Mouse (Mus musculus) liver, embryonic 12.5 days (tissue): ENCODE measurements around the gene Dclk1. TPM values are rescaled to one million over a fixed set of nuclear protein-coding genes. Genes with fewer than 3 reads are reported as not detected.

ENCODE experiments used
- polyA plus RNA-seq: library from polyadenylated mRNA; unstranded; fragments of >200 nt; fragmentation: Nextera tagmentation; extraction: Ambion mirVana; gene quantifications from 2 replicates; pipeline ENCODE4 v1.2.1, GENCODE M21; 2016

The Dclk1 gene
- polyA plus RNA-seq, 1 experiment from 2014 or later, result 1.7 TPM

Other genes starting within 250 kb of the Dclk1 start
- 0.43 and 0.98 TPM in 2 replicates for gene Ccna1, start 186.9 kb upstream of the Dclk1 start, polyA plus RNA-seq
- 15.8 and 16.2 TPM in 2 replicates for gene Spg20, start 130.3 kb upstream of the Dclk1 start, polyA plus RNA-seq
- not detected in 2 replicates for gene Ccdc169, start 105.0 kb upstream of the Dclk1 start, polyA plus RNA-seq
- not detected in 2 replicates for gene Sohlh2, start 60.3 kb upstream of the Dclk1 start, polyA plus RNA-seq
- not detected in 2 replicates for gene Gm21954, start 229.8 kb downstream of the Dclk1 start, polyA plus RNA-seq